Mouse (Mus musculus) brain, embryonic 14.5 days (tissue): ENCODE results near the gene Arl4d. TPM values are rescaled to one million over a fixed set of nuclear protein-coding genes. Genes with fewer than 3 reads are reported as not detected.

Experiments
- DNase-seq: peaks from one replicate; pipeline ENCODE4 v3.0.0-alpha.2; 2011; ENCODE audit warnings: low read depth
- CTCF ChIP-seq: fragments of 200-500 bp; IDR thresholded peaks from 2 replicates; pipeline ENCODE4 v1.5.1; 2012; ENCODE audit warnings: inconsistent platforms, mild to moderate bottlenecking, moderate library complexity, borderline replicate concordance; ENCODE audit not compliant: insufficient read depth, insufficient read length; ENCODE audit errors: extremely low read depth
- POLR2A ChIP-seq: fragments of 200-500 bp; IDR thresholded peaks from 2 replicates; pipeline ENCODE4 v1.6.1; 2012; ENCODE audit warnings: mild to moderate bottlenecking, inconsistent platforms, borderline replicate concordance; ENCODE audit not compliant: poor library complexity, insufficient read depth, insufficient read length, severe bottlenecking; ENCODE audit errors: extremely low read depth
- polyA plus RNA-seq: library from polyadenylated mRNA; depleted of rRNA; stranded (reverse); fragments of >200 nt; gene quantifications from 2 replicates; pipeline ENCODE4 v1.2.3, GENCODE M21; 2012; rRNA removed

Arl4d gene
- polyA plus RNA-seq, 1 experiment: 18.9 TPM

GRCm38 (mm10) chr11:101695906-101696661, 30.7 kb downstream of the Arl4d start:
- TF ChIP-seq CTCF (no peak), POLR2A (no peak)
- peak; percentile 96 for DNase-seq

- no peak for TF ChIP-seq CTCF
- TF ChIP-seq POLR2A: no peak
- DNase-seq: no peak
These were observed 32.0 kb downstream of the Arl4d start for GRCm38 (mm10) chr11:101697156-101697861.

DNA sequence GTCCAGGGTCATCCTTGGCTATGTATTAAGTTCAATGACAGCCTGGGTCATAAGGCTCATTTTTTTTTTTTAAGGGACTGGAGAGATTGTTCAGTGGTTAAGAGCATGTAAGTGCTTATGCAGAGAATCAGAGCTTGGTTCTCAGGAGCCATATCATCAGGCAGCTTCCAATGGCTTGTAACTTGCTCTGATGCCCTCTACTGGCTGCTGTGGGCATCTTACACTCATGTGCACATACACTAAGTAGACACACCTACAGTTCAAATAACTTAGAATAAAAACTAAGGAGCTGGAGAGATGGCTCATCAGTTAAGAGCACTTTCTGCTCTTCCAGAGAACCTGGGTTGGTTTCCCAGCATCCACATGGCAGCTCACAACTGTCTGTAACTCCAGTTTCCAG, 32.8 kb downstream of the Arl4d start:
- TF ChIP-seq CTCF (no peak), POLR2A (no peak)
- DNase-seq: no peak

DNA sequence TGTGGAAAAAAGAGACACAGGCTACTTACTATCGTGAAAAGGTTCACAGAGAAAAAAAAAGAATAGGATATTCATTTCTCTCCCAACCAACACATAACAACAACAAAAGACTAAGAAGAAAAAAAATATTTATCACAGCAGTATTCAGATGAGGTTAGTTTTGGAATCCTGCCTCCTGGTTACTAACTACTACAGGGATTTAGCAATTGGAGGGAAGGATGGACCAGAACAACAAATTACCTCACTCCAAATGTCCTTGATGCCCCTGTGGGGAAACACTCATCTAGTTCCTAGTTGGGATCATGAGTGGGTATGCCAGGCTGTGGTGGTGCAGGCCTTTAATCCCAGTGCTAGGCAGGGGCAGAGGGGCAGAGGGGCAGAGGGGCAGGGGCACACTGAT, 34.2 kb downstream of the Arl4d start:
- DNase-seq: no peak
- TF ChIP-seq CTCF: no peak

DNA sequence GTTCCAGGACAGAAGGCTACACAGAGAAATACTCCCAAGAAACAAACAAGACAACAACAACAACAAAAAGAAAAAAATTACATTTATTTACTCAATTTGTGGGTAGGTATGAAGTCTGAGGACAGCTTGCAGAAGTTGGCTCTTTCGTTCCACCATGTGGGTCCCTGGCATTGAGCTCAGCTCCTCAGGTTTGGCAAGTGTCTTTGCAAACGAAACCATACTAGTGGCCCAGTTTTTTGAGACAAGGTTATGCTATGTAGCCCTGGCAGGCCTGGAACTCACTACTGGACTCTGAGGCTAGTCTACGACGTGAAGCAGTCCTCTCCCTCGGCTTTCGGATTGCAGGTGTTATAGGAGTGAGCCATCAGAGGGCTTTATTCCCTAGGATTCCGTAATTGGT, 34.6 kb downstream of the Arl4d start:
- TF ChIP-seq POLR2A (no peak), CTCF (no peak)
- DNase-seq: no peak

- DNase-seq: no peak
- no peak for TF ChIP-seq CTCF
- no peak for TF ChIP-seq POLR2A
These were observed 35.1 kb downstream of the Arl4d start for GRCm38 (mm10) chr11:101700446-101700845.

GRCm38 (mm10) chr11:101704081-101704480, 38.7 kb downstream of the Arl4d start:
- DNase-seq: peak; percentile 39
- no peak for TF ChIP-seq CTCF
- TF ChIP-seq POLR2A: no peak

DNA sequence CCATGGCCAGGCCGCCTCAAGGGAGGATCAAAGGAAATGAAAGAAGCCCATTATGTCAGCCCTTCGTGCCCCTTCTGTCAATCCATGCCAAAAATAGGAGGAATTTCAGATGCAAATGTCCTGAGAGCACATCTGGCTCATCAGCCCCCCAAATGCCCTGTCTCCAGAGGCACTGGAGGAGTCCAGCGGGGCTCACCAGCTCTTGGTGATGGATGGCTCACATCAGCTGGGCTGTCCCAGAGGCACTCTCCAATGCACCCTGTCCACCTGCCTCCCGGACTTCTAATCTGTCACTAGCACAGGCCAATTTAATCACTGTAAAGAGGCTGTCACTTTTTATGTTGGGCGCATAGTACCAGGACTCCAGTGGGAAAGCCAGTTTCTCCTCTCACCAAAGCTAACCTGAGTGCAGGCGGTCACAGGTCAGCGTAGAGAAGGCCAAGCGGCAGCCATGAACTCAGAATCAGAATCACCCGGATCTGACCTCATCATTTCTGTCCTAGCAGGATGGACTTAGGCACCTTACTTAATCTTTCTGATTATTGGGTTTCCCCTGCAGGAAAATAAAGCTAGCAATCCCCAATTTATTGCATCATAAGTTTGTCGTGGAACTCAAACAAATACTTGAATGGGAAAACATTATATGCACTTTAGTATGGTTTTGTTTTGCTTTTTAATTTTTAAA, 41.6 kb downstream of the Arl4d start:
- TF ChIP-seq CTCF (no peak), POLR2A (no peak)
- no peak for DNase-seq

- no peak for DNase-seq
- no peak for TF ChIP-seq POLR2A
- no peak for TF ChIP-seq CTCF
These were observed 43.1 kb downstream of the Arl4d start for GRCm38 (mm10) chr11:101708482-101708881.

GRCm38 (mm10) chr11:101712811-101713210, 47.5 kb downstream of the Arl4d start:
- TF ChIP-seq POLR2A (no peak), CTCF (no peak)
- no peak for DNase-seq

GRCm38 (mm10) chr11:101714012-101714411, 48.7 kb downstream of the Arl4d start:
- no peak for DNase-seq
- TF ChIP-seq CTCF (no peak), POLR2A (no peak)

Other genes starting within 250 kb of the Arl4d start
- gene Aarsd1, start 247.9 kb upstream of the Arl4d start, polyA plus RNA-seq: 51.3 and 53.6 TPM in 2 replicates
- gene Gm27029, start 240.7 kb upstream of the Arl4d start, polyA plus RNA-seq: 3.6 and 3.9 TPM in 2 replicates
- gene Rundc1, start 240.5 kb upstream of the Arl4d start, polyA plus RNA-seq: 29.9 and 31.2 TPM in 2 replicates
- gene Ptges3l, start 240.2 kb upstream of the Arl4d start, polyA plus RNA-seq: 1.9 and 2.6 TPM in 2 replicates
- gene Rpl27, start 223.2 kb upstream of the Arl4d start, polyA plus RNA-seq: 836 and 1,059 TPM in 2 replicates
- gene Ifi35, start 217.1 kb upstream of the Arl4d start, polyA plus RNA-seq: 2.6 and 3.2 TPM in 2 replicates
- 139 and 205 TPM in 2 replicates for gene Rnd2, start 200.5 kb upstream of the Arl4d start, polyA plus RNA-seq
- gene Vat1, start 199.3 kb upstream of the Arl4d start, polyA plus RNA-seq: 169 and 204 TPM in 2 replicates
- gene Brca1, start 113.6 kb upstream of the Arl4d start, polyA plus RNA-seq: 4.1 and 5.5 TPM in 2 replicates
- gene Nbr1, start 113.4 kb upstream of the Arl4d start, polyA plus RNA-seq: 118 and 119 TPM in 2 replicates
- 3.6 and 5.3 TPM in 2 replicates for gene Tmem106a, start 83.3 kb upstream of the Arl4d start, polyA plus RNA-seq
- gene Gm11634, start 66.3 kb upstream of the Arl4d start, polyA plus RNA-seq: not detected in 2 replicates
- gene Rdm1, start 38.3 kb upstream of the Arl4d start, polyA plus RNA-seq: 13.7 and 25.0 TPM in 2 replicates
- 25.2 and 33.5 TPM in 2 replicates for gene Dhx8, start 67.4 kb downstream of the Arl4d start, polyA plus RNA-seq
- gene Etv4, start 119.8 kb downstream of the Arl4d start, polyA plus RNA-seq: 7.3 and 10.4 TPM in 2 replicates
- gene Meox1, start 228.8 kb downstream of the Arl4d start, polyA plus RNA-seq: 0.35 and 0.36 TPM in 2 replicates